Mouse (Mus musculus) liver, postnatal 0 days (tissue): ENCODE measurements at regions not wholly inside any gene's neighbourhood (a gene's known extent, or its start where the extent isn't known, plus 50 kb on each side); places are given as distances from the start of the nearest gene placed in this dataset.

ENCODE experiments used
- CTCF ChIP-seq: sonication (generic); IDR thresholded peaks from 2 replicates; pipeline ENCODE4 v1.5.1; 2016; ENCODE audit warnings: antibody characterized with exemption, low read depth
- EP300 ChIP-seq: IDR thresholded peaks from 2 replicates; pipeline ENCODE4 v1.6.1; 2016; ENCODE audit warnings: antibody characterized with exemption, low read depth, mild to moderate bottlenecking

GRCm38 (mm10) chr11:84659370-84659937 is 134.1 kb upstream of the Lhx1 start:
- TF ChIP-seq CTCF (no peak), EP300 (no peak)
